Mouse (Mus musculus) thymus, postnatal 25 days (tissue): ENCODE measurements around the gene Slc26a10.
A peak's percentile ranks its signal among the peaks of the same experiment; 100 is the strongest.
"Not testable (repeated sequence)": the region's sequence is repeated elsewhere in the genome, so short reads cannot be mapped to it uniquely, and the experiment has no call there.

Experiments
- DNase-seq: peaks from one replicate; pipeline ENCODE4 v3.0.0; 2022

The Slc26a10 gene

DNA sequence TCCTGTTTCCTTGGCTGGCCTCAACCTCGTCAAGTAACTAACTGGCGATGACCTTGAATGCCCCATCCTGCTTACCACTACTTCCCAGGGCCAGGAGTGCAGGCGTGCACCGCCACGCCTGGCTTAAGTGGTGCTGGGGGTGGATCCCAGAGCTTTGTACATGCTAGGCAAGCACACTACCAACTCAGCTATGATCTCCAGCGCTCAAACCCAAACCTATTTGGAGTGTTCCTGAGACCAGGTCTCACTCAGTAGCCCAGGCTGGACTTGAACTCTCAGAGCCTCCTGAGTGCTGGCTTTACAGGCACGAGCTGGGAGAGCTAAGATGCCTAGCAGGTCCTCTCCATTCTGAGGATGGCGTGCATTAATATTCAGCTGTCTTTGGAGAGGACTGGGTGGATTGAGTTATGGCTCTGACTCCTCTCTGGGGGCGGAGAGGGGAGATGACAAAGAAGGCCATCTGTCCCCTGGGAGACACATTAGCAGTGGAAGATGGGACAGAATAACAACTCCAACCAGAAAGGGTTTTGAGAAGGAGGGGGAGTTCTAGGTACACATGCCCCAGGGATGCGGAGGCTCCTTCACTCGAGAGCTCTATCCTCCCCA is 17.2 kb upstream of the Slc26a10 start:
- no peak for DNase-seq

DNA sequence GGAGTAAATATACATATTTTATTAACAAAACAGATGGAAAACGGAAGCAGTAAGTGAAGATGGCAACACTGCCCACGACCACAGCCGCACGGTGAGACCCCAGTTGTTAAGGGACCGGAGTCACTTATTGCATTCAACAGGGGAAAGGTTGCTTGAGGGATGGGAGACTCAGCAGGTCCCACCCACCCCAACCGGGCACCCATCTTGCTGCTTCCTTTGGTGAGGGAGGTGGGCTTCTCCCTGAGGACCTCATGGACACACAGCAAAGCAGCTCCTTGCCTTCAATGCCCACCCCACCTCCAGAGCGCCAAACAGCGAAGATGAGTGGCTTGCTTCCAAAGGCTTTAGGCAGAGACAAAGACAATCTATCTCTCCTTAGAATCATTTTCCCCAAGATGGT is 16.7 kb upstream of the Slc26a10 start:
- no peak for DNase-seq

DNA sequence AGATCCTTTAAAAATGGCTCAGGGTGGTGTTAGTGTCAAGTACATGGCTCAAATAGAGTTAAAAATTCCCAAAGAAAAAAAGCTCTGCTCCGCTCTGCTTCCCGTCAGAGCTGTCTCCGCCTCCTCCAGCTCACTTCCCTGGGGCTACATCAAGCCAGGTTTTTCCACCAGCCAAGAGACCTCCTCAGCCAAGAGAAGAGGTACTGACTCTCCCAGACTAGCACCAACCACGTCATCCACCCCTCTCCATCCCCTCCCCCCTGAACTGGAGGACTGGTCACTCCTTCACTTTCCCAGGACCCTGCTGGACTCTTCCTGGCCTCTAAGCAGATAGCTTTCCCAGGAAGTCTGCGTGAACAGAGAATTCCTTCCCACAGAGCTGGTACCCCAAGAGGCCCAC is 15.9 kb upstream of the Slc26a10 start:
- no peak for DNase-seq

DNA sequence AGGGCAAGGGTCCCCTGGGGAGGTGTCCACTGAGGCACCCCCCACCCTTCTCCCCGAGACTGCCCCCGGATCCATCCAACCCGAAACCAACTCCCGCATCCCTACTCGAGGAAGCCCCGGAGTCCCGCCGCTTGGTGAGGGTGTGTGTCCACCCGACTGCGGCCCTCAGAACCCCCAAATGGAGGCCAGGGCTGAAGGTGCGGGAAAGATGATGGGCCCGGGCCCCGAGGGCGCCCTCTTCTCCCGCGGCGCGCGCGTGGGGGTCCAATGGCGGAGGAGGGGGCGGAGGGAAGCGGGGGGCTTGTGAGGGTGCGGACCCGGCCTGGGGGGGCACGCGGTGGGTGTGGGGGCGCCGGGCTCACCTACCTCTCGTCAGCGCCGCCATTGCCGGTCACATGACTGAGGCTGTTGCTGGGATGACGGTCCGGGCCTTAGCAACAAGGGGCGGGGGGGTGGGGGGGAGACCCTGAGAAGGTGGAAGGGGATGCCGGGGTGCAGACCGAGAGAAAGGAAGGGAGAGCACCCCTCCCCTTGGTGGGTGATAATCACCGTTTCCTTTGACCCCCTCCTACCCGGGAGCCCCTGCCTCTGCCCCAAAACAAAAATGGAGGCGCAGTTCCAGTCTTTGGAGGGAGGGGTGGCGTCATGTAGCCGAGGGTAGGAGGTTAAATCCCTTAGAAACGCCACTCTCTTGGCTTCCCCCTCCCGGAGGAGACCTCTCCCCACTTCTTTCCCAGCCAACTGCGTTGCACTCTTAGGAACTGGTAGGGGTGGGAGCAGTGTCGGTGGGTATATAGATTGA is 15.1 kb upstream of the Slc26a10 start, which contains the start of gene Dtx3:
TSS of gene Dtx3 (minus strand) at position 401 of the 802 bp plus-strand sequence.
- DNase-seq = peak; percentile 54

DNA sequence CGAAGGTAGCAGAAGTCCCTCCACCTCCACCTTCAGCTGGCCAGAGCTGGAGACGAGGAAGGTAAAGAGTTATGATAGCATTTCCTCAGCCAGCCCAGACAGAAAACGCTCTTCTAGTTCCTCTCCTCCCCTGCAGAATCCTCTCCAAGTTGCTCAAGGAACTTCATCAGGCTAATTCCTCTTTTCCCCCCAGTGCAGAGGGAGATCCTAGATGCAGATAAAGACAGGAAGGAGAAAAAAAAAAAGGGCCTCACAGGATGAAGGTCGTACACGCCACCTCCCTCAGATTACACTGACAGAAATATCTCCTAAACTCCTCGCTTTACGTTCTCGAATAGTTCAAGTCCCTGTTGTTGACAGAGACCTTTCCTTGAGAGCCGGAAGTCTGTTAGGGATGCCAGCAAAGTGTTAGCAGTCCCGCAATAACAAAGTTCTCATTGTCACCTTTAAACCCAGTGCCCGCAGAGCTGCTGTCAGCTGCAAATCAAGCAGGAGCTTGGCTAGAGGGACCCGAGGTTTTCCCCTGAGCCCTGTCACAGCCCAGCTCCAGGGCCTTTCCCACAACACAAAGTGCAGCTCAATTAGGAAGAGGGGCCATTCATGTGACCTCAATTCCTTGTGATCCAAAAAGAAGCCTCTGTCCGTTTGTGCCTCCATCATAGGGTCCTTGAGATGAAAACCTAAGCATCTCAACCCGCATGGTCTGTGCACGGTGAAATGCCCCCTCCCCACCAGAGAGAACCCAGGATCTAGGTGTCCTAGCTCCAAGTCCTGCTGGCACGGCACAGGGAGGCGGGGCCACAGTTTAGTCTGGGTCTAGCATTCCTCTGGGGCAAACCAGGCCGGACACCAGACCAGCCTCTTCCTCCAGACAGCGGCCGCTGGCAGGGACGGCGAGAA is 14.2 kb upstream of the Slc26a10 start:
- no peak for DNase-seq

DNA sequence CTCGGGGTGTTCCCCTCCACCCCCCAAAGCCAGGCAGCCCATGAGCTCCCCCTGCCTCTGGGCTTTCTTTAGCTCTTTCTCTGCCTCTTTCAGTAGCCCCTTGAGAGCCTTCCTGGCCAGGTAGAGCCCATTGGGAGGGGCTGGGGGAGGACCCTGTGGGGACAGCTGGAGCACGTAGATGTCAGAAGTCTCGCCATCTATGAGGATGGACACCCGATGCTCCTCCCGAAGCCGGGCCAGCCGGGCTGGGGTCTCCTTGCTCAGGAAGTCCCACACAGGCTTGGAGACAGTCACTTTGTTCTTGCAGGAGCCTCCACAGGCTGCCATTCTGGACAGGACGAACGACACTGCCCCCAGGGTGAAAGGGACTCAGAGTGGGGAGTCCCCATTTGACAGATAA is 12.6 kb upstream of the Slc26a10 start:
- no peak for DNase-seq

DNA sequence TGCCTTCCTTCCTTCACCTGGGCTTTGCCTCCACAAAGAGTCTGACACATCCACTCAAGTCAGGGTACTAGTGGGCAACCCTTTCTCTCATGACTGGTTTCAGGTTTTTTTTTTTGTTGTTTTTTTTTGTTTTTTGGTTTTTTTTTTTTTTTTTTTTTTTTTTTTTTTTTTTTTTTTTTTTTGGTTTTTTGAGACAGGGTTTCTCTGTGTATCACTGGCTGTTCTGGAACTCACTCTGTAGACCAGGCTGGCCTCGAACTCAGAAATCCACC is 11.5 kb upstream of the Slc26a10 start:
- DNase-seq = not testable (repeated sequence)

DNA sequence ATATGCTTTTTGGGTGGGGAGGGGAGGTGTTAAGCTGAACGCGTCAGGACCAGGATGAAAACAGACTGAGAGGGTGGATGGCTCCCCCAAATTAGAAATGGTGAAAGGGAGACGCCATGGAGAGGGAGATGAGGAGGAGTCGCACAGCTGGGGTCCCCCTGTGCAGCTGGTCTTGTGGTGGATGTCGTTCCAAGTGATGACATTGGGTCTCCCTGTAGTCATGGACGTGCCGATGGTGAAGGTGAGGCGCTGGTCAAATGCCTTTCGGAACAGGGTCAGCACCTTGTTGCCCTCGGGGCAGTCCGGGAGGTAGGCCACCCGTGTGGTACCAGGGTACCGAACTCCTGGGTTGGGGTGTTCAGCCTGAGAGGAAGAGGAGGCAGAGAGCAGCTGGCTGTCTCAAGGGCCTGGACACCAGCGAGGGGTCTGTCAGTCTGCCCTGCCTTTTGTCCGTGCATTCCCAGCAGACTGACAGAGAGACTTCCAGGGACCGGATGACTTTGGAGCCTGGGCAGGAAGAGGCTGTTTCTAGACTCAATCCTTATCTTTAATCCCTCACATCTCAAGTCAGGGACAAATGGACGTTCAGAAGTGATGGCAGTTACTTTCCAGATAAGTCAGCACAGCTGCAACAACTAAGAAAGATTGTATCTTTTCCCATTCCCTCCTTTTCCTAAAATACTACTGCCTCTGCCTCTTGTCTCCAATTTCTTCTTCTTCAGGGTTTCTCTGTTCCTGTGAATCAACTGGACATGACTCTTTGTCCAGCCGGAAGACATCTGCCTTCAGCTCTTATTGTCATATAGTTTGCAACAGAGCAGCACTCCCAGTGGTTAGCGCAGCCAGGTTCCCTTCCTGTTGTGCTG is 11.0 kb upstream of the Slc26a10 start:
- DNase-seq = no peak

DNA sequence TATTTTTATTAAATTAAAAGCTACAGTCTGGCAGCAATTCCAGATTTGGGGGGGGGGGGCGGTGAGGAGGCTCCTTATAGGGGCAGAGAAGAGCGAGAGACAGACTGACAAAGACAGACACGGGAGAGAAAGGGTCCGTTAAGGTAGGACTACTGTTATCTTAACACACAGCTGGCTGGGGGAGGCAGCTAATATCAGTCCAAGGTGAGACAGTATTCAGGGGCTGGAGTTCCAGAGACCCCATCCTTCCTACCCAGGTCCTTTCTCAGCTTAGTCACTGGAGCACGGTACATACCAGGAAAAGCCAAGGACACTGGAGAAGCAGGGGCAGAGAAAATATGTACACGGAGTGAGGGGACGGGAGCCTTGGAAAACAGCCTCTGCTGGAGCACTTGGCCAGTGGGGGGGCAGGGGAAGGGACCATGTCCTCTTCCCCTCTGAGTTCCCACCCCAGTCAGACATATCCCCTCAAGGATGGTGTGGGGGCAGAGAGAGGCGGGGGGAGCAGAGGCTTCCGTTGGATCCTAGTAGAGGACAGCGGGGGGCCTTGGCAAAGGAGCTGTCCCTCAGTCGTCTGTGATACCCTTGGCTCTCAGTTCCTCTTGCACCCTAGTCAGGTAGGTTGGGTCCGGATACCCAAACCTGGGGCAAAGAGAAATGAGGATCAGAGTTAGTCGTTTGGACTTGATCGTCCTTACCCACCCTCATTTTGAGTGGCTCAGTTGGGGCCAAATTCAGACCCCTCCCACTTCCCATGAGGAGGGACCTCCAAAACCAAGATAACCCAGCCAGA is 10.1 kb upstream of the Slc26a10 start:
- no peak for DNase-seq

DNA sequence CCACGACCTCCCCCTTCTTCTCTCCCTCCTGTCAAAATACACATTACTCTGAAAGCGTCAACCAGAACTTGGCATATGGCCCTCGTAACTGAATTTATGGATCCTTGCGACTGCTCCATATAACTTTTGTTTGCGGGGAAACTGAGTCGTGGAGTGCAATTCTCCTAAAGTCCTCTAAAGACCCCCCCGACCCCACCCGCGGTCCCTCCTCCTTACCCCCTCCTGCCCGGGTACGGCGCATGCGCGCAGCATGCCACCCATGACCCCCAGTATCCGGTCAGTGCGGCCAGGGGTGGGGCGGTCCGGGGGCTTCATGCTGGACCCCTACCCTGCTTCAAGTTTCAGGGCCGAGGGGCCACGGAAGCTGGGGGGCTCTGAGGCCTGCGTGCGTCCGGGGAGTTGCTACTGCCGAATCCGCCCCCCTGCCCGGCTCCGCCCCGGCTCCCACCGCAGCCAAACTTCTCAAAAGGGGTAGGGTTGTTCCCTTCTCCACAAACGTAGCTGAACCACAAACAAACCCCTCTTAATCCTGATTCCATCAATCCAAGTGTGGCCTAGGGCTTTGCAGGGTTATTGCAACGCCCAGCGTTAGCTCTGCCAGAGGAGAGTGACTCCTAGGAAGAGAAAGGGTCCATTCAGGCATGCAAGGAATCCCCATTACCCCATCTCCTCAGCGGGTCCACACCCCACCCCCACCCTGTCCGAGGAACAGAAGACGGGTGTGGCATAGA is 9.4 kb upstream of the Slc26a10 start, which contains the start of gene Arhgef25:
TSS of gene Arhgef25 (minus strand) at position 433 of the 731 bp plus-strand sequence.
- no peak for DNase-seq

DNA sequence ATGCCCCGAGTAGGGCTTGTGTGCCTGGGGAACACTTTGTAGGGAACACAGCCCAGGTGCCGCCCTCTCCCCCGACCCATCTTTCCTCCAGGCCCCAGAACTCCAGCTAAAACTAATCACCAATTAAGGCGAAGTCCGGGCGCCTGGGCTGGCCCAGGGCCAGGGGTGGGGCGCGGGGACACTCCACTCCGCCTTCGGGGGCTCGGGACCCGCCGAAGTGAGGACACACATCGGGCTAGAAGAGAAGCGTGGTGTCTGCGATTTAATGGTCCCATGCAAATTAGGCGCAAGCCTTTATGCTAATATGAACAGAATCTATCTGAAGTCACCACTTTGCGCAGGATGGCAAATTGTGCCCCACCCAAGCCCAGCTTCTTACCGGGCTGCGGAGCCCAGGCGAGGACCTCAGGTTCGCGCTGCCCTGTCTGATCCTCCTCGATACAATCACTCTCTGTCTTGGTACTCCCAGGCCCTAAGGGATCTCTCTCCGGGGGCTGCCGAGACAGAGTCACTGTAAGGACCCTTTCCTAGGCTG is 8.7 kb upstream of the Slc26a10 start:
- no peak for DNase-seq

DNA sequence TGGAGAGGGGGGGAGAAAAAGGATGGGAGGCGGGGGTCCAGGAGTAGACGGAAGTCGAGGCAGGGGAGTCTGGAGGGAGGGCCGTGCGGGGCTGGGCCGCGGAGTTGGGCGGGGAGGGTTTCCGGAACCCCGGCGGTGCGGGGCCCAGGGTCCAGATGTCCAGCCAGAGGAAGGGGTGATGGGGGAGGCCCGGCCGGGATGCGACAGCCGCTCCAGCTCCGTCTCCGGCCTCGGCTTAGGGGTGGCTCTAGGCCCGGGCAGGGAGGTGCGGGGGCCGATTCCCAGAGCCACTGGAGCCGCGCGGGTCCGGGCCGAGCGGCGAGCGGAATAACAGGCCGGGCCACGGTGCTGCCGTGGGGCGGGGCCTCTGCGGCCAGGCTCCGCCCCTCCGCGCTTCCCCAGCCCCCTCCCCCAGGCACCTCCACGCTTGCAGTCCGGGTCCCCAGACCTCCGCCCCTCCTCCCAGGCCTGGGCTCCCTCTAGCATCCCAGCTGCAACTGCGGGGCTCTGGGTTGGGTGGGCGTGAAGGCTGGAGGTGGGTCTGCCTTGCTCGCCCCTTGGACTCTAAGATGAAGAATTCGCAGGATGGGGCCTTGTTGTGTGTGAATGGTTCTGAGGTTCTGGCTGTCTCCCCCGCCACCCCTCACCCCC is 8.1 kb upstream of the Slc26a10 start:
- DNase-seq = no peak

DNA sequence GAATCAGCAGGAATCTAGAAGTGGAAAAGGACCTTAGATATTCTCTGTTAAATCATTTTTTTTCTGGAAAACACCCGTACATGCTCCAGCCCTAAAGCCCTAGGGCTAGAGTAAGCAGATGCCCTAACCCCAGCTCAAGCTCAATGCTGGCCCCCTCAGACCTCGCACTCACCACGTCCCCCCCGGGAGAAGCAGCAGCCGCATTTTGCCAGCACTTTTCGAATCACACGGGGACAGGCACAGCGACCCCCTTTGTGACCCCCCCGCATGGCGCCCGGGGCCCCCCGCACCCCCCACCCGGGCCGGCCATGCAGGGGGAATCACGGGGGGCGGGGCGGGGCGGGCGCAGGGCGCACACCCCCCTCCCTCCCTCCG is 7.6 kb upstream of the Slc26a10 start:
- DNase-seq = no peak

DNA sequence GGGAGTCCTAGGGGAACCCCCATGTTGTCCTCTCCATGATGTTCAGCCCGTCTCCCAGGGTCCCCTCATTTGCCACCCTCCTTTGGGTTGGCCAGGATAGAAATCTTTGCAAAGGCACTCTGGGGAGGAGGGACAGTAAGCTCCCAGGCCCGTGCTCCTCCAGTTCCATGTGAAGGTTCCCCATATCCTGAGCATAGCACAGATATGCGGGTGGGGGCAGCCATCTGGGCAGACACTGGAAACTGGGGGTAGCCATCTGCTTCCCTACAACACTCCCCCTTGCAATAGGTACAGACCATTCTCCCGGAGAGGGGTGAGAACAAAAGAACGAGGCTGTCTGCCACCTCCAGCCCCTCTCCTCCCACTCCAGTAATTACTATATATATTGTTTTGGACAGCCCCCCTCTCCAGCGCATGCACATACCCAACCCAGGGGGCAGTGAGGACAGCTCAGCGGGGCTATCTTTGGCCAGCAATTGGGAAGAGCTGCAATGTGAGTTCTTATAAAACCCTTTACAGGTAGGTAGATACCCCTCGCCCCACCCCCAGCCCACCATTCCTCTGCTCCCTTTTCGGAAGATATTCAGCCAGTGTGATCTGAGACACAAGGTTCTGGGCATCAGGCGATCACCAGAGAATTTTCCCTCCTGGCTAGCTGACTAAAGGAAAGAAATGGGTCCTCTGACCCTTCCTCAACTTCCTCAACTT is 7.1 kb upstream of the Slc26a10 start:
- DNase-seq = no peak

DNA sequence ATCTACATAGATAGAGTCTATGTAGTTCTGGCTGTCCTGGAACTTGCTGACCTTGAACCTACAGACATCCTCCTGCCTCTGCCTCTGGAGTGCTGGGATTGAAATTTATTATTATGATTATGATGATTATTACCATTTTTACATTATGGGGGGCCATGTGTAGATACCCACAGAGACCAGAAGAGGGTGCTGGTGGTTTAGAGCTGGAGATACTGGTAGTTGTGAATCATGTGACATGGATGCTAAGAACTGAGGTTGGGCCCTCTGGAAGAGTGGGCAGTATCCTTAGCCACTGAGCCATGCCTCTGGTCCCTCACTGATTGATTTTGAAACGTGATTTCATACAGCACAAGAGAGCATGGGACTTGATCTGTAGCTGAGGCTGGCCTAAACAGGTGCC is 6.0 kb upstream of the Slc26a10 start:
- DNase-seq = no peak

DNA sequence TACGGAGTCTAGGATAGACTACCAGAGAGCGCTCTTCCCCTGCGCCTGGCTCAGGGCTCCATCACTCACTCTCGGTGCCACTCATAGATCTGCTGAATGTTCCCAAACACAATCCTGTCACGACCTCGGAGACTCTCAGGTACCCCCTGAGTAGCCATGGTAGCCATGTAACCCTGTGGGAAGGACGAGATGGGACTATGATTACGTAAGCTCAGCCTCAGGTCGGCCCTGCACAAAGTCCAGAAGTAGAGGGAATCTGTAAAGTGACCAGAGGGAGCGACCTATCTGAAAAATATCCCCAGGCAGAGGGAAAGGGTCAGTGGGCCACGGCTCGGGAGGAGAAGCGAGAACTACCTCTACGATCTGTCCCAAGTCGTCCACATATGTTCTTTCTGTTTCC is 5.1 kb upstream of the Slc26a10 start:
- no peak for DNase-seq

DNA sequence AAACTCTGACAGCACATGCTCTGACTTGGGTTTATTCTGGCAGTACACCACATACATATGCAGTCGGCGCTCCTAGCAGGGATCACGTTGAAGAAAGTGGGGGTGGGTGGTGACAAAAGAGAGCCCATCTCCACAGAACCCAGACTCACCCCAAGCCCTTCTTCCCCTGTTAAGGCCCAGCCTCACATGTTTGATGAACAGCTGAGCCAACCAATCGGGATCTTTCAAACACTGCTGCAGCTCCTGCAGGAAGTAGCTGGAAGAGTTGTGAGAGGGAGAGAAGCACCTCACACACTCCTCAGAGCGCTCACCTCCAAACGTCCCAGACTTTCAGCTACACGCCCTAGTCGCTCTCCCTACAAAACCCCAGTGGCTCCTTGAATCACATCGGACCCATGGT is 4.7 kb upstream of the Slc26a10 start:
- DNase-seq = no peak

DNA sequence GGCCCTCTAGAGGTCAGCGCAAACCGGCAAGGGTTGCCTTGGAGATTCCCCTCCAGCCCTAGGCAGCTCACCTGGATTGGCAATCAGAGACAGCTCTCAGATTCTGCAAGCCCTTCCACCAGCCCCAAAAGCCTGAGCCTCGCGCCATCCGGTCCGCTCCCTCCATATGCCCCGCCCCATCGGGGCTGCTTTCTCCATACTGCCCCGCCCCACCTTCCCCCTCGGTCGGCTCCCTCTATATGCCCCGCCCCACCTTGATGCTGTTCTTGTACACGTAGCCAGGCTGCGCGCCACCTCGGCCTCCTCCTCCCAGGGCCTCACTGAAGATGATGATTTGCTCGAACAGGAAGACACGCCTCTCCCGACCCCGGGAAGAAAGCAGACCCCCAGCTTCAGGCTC is 3.3 kb upstream of the Slc26a10 start:
- no peak for DNase-seq

DNA sequence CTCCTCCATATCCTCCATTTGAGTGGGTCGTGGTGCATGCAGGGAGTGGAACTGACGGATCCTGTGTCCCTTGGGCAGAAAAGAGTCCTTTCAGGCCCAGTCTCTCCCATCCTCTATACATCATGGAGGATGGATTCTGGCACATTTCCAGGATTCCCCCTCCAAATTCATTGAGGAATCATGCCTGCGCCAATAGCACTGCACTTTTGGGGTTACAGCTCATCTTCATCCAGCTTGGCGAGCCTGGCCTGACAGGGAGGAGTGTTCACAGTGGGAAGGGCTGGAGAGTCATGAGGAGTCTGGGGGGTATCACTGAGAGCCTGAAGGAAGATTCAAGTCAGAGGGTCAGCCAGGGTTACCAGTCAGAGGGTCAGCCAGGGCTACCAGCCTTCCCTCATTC is 2.2 kb upstream of the Slc26a10 start:
- DNase-seq = no peak

DNA sequence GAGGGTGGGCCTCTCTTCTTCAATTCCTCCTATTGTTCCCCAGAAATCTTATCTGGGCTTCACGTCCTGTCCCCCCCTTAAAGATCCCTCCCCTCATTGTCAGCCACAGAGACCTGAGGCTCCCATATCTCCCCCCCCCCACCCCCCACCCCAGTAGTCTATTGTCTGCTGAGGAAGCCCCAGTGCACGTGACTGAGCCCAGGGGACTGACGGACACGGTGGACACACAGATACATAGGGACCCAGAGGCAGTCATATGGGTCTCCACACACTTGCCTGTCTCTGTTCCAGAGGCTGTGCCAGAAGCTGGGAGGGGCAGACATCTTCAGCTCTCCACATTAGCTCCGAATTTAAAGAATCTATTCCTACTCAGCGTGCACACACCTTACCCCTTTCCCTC is 1.1 kb upstream of the Slc26a10 start:
- no peak for DNase-seq
